Mouse (Mus musculus) heart, postnatal 25 days (tissue): ENCODE measurements around the gene Slc35g1. TPM values are rescaled to one million over a fixed set of nuclear protein-coding genes. Genes with fewer than 3 reads are reported as not detected.

Experiments
- DNase-seq: peaks from one replicate; pipeline ENCODE4 v3.0.0; 2022; ENCODE audit warnings: low spot score
- intact Hi-C: fragments of 180-260 bp; cut with DNase I; formaldehyde crosslinking; loops from one replicate; pipeline ENCODE4 v1.15.1; 2025
- total RNA-seq, 2 experiments: library from RNA; stranded (reverse); gene quantifications; 2 replicates each; pipeline ENCODE4 v1.2.3; 2021

Gene Slc35g1
- total RNA-seq: 1 to 10 TPM; 1.7 to 1.8 TPM

DNA sequence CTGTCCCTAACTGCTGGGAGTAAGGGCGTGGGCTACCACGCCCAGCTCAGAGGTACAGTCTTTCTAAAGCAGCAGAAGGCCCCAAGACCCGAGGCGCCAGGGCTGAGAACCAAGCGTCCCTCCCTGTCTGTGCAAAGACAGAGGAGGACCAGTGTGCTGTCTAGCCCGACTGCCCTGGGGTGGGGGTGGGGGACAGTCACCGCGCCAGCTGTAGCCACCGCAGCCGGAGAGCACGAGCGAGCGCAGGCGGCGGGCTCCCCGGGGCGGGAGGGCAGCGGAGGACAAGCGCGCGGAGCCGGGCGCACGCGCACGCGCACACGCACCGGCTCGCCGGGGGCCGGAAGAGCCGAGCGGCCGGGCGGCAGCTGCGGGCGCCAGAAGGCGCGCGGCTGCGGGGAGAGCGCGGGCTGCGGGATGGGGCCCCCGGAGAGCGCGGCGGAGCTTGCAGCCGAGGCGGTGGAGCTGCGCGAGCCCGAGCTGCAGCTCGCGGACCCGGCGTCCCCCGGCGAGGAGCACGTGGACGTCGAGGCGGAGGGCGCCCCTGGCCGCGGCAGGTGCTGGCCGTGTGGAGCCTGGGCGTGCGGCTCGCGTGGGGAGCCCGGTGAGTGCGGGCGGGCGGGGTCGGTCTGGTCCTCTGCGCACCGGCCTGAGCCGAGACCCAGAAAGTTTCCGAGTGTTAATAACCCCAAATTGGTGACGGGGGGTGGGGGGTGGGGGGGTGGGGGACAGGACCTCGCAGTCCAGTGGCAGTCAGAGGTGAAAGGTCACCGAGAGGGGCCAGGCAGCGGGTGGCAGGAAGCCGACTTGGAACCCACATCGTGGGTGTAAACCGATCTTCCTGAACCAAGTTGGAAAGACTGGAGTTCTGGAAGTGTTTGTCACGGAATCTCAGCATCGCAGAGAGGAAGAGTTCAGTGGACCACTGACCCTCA lies at the start of gene Slc35g1:
Gene Slc35g1 (plus strand): TSS at position 280 of the 932 bp plus-strand sequence.
- intact Hi-C loops: no loop called here
- DNase-seq: peak; percentile 6

- intact Hi-C loops: no loop called here
- no peak for DNase-seq
Measured at GRCm38 (mm10) chr19:38348271-38349012, 47.3 kb upstream of the Slc35g1 start.

DNA sequence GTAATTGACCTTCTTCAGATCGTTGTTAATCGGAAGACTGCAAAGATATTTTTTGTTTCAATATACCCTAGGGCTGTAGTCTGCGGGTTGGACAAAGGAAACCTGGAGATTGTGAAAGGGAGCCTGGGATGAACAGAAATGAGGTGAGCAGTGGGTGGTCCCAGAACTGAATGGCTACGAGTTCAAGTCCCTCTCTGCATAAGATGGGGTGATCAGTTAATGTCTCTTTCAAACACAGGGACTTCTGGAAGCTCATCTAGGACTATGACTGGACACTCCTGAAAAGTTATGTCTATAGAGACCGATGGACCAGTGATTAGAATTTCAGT lies 46.8 kb upstream of the Slc35g1 start:
- DNase-seq: no peak
- intact Hi-C loops: no loop called here

DNA sequence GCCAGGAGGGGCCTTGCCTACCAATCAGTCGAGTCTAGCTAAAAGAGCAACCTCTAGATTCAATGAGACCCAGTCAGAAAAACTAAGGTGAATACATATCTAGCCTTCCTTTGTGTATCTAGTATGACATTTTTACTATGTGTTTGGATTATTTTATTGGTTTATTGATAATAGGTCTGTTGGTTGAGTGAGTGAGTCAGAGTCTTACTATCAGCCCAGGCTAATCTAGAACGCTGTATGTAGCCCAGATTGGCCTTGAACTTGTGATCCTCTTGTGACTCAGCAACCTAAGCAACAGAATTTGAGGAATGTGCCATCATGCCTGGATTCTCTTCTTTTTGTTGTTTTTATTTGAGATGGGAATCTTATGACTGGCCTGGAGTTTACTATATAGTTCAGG lies 44.6 kb upstream of the Slc35g1 start:
- no peak for DNase-seq
- intact Hi-C loops: loop anchor here (10.0 kb wide), 1 partner anchor 296 kb away; the partner anchor contains the start of gene Cep55

- intact Hi-C loops: loop anchor here (2.0 to 10.0 kb wide), 3 partner anchors 99 to 395 kb away; partner anchors contain the start of gene Cep55
- no peak for DNase-seq
Measured at GRCm38 (mm10) chr19:38351728-38352127, 44.1 kb upstream of the Slc35g1 start.

GRCm38 (mm10) chr19:38352495-38353130 lies 43.2 kb upstream of the Slc35g1 start:
- intact Hi-C loops: loop anchor here (2.0 to 10.0 kb wide), 3 partner anchors 100 to 396 kb away; partner anchors contain the start of gene Cep55
- peak; percentile 2 for DNase-seq

GRCm38 (mm10) chr19:38354279-38354678 lies 41.5 kb upstream of the Slc35g1 start:
- no peak for DNase-seq
- intact Hi-C loops: loop anchor here (10.0 kb wide), 1 partner anchor 299 kb away; the partner anchor contains the start of gene Cep55

DNA sequence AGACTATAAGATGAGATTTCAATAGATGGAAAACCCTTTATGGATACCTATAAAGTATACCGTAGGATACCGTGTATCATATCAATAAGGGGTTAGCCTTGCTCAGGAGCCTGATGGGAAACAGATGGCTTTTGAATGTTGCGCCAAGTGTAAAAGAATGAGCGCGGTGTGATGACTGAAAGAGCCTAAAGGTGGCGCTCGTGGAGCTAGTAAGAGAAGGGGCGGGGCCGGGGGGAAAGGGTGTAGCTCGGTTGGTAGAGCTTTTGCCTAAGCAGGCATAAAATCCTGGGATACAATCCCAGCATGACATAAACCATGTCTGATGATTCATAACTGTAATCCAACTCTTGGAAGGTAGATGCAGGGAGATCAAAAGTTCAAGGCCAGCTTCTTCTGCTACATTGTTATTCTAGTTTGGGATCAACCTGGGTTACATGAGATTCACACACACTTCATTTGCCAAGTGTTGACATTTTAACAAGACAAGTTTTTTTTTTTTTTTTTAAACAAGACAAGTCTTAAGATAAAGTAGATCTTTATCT lies 40.9 kb upstream of the Slc35g1 start:
- intact Hi-C loops: loop anchor here (10.0 kb wide), 1 partner anchor 300 kb away; the partner anchor contains the start of gene Cep55
- DNase-seq: no peak

GRCm38 (mm10) chr19:38356211-38356828 lies 39.5 kb upstream of the Slc35g1 start:
- intact Hi-C loops: loop anchor here (10.0 kb wide), 1 partner anchor 302 kb away; the partner anchor contains the start of gene Cep55
- DNase-seq: no peak

- no peak for DNase-seq
- intact Hi-C loops: loop anchor here (10.0 kb wide), 1 partner anchor 303 kb away; the partner anchor contains the start of gene Cep55
Measured at GRCm38 (mm10) chr19:38357956-38358623, 37.7 kb upstream of the Slc35g1 start.

DNA sequence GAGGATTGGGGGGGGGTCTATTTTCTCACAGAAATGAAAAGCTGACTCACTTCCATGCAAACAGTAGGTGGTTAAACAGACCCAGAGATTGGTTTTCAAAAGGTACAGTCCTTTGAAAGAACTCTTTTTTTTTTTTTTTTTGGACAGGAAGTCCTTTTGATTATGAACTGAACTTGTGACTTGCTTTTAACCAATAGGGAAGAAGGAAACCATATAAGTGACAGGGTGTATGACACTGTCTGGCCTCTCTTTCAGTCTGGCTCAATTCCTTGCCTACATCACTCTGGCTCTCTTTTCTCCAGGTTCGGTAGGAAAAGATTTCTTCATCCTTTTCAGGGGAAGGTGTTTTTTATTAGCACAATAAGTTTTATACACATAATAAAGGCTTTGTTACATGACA lies 36.5 kb upstream of the Slc35g1 start:
- intact Hi-C loops: loop anchor here (10.0 kb wide), 1 partner anchor 304 kb away; the partner anchor contains the start of gene Cep55

DNA sequence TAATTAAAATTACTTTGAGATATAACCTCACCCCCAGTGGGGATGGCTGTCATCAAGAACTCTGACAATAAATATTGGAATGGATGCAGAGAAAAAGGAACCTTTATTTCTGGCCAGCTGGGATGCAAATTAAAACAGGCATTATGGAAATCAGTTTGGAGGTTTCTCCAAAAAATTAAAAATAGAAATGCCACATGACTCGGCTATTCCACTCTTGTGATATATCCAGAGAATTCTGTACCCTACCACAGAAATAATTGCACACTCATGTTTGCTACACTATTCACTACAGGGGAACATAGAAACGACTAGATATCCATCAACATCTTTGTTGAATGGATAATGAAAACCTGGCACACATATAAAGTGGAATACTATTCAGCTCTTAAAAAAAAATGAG lies 33.9 kb upstream of the Slc35g1 start:
- intact Hi-C loops: no loop called here
- DNase-seq: no peak

More for the DNA sequence above, 36.5 kb upstream of the Slc35g1 start:
- no peak for DNase-seq

DNA sequence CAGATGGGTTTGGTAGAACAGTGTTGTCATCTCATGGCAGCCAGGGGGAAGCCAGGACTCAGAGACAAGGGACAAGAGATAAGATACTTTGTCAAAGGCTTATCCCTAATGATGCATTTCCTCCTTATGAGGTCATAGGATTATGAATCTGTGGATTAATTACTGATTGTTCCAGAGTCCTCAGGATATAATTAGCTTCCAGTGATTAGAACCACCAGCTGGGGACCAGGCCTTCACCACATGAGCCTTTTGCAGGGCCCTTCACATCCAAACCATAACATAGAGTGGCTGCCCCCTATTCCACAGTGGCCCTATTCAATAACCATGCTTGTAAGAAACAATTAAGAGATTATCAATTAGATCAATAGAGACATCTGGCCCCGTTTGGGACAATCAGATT lies 32.4 kb upstream of the Slc35g1 start:
- intact Hi-C loops: no loop called here

GRCm38 (mm10) chr19:38363879-38364659 lies 31.7 kb upstream of the Slc35g1 start:
- no peak for DNase-seq
- intact Hi-C loops: no loop called here

More for the DNA sequence above, 32.4 kb upstream of the Slc35g1 start:
- DNase-seq: no peak

GRCm38 (mm10) chr19:38364939-38365614 lies 30.7 kb upstream of the Slc35g1 start:
- no peak for DNase-seq
- intact Hi-C loops: no loop called here

GRCm38 (mm10) chr19:38372460-38373102 lies 23.2 kb upstream of the Slc35g1 start:
- no peak for DNase-seq
- intact Hi-C loops: no loop called here

- no peak for DNase-seq
- intact Hi-C loops: no loop called here
Measured at GRCm38 (mm10) chr19:38373371-38373770, 22.4 kb upstream of the Slc35g1 start.
